Mouse (Mus musculus) embryonic facial prominence, embryonic 11.5 days (tissue): ENCODE data around the gene Hnrnph1. TPM values are rescaled to one million over a fixed set of nuclear protein-coding genes. Genes with fewer than 3 reads are reported as not detected.
"Not testable (repeated sequence)": the region's sequence is repeated elsewhere in the genome, so short reads cannot be mapped to it uniquely, and the experiment has no call there.

ENCODE experiments used
- ATAC-seq: fragments of 200-750 bp; cut with Nextera tagmentation; replicated peaks from 2 replicates; pipeline ENCODE4 v1.8.0; 2017; ENCODE audit warnings: low read depth; ENCODE audit not compliant: insufficient number of reproducible peaks, low FRiP score, low TSS enrichment
- DNase-seq: peaks from one replicate; pipeline ENCODE4 v3.0.0-alpha.2; 2015; ENCODE audit warnings: low spot score
- H3K27ac ChIP-seq: fragments of 300-500 bp; sonication (generic); replicated peaks from 2 replicates; pipeline ENCODE4 v1.5.1; 2014; ENCODE audit warnings: mild to moderate bottlenecking, low read depth, low read length, control low read depth
- H3K27me3 ChIP-seq: fragments of 300-500 bp; sonication (generic); 2 replicates; pipeline ENCODE4 v1.6.1; 2014; ENCODE audit warnings: mild to moderate bottlenecking, low read length, moderate library complexity, mixed read lengths; ENCODE audit not compliant: control insufficient read depth, insufficient read depth
- H3K36me3 ChIP-seq: fragments of 300-500 bp; sonication (generic); replicated peaks from 2 replicates; pipeline ENCODE4 v1.6.1; 2014; ENCODE audit warnings: low read depth, mild to moderate bottlenecking, low read length, moderate library complexity, mixed read lengths; ENCODE audit not compliant: control insufficient read depth, insufficient read depth
- H3K4me1 ChIP-seq: fragments of 300-500 bp; sonication (generic); 2 replicates; pipeline ENCODE4 v1.6.1; 2014; ENCODE audit warnings: low read length, mixed read lengths; ENCODE audit not compliant: control insufficient read depth, insufficient read depth
- H3K4me2 ChIP-seq: fragments of 300-500 bp; sonication (generic); 2 replicates; pipeline ENCODE4 v1.6.1; 2014; ENCODE audit warnings: low read depth, mild to moderate bottlenecking, control low read depth, low read length, moderate library complexity
- H3K4me3 ChIP-seq: fragments of 300-500 bp; sonication (generic); 2 replicates; pipeline ENCODE4 v1.5.1; 2014; ENCODE audit warnings: low read depth, low read length, control low read depth
- H3K9ac ChIP-seq: fragments of 300-500 bp; sonication (generic); replicated peaks from 2 replicates; pipeline ENCODE4 v1.6.1; 2014; ENCODE audit warnings: mild to moderate bottlenecking, control low read depth, low read length
- H3K9me3 ChIP-seq: fragments of 300-500 bp; sonication (generic); replicated peaks from 2 replicates; pipeline ENCODE4 v1.6.1; 2016; ENCODE audit warnings: mild to moderate bottlenecking, low read length, inconsistent platforms, mixed read lengths; ENCODE audit not compliant: control insufficient read depth
- WGBS: fragments of 180-500 bp; shearing (Covaris S2); extraction: QIAGEN DNeasy Blood & Tissue Kit; methylation state at CpG from one replicate; pipeline ENCODE4 v1.1.7; 2014; 5-methylcytosine and 5-hydroxymethylcytosine counted together
- polyA plus RNA-seq: library from polyadenylated mRNA; unstranded; fragments of >200 nt; fragmentation: Nextera tagmentation; extraction: Ambion mirVana; gene quantifications from 2 replicates; pipeline ENCODE4 v1.2.1, GENCODE M21; 2014

The Hnrnph1 gene
- polyA plus RNA-seq, 1 experiment from 2014 or later = 855 TPM

DNA sequence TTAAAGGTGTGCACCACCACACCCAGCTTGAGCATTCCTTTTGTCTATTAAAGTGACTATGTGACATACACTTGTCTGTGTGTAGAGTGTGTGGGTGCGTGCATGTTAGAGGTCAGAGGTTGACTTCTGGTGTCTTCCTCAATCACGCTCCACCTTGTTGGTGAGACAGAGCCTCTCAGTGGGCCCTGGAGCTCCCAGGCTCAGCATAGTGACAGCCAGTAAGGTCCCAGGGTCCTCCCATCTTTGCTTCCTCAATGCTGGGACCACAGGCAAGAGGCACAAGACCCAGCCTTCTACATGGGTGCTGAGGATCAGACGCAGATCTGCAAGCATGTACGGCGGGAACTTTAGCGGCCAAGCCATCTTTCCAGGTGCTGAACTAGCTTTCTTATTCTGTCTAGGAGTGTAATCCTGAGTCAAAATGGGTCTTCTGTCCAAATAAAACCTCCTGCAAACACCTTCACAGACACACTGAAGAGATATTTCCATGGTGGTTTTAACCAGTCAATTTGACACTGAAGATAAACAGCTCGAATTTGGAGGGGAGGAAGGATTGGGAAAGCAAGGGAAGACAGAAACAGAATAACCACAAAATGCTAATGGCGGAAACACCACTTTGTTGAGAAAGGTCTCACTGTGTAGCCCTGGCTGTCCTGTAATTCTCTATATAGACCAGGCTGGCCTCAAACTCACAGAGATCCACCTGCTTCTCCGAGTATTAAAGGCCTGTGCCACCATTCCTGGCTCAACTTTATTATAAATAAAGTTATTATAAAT is 30.3 kb upstream of the Hnrnph1 start:
- WGBS = 90% methylated on average over 9 of the region's 9 CpGs
- no peak overlapping the region for H3K4me3 ChIP-seq
- H3K4me1 ChIP-seq = no peaks in the 10 kb centered on the region
- DNase-seq (no peak), ATAC-seq (no peak)
- no peaks in the 10 kb centered on the region for H3K36me3 ChIP-seq
- no peaks in the 10 kb centered on the region for H3K9me3 ChIP-seq
- no peak overlapping the region for H3K27ac ChIP-seq
- no peak overlapping the region for H3K4me2 ChIP-seq
- no peak overlapping the region for H3K9ac ChIP-seq
- no peaks in the 10 kb centered on the region for H3K27me3 ChIP-seq

DNA sequence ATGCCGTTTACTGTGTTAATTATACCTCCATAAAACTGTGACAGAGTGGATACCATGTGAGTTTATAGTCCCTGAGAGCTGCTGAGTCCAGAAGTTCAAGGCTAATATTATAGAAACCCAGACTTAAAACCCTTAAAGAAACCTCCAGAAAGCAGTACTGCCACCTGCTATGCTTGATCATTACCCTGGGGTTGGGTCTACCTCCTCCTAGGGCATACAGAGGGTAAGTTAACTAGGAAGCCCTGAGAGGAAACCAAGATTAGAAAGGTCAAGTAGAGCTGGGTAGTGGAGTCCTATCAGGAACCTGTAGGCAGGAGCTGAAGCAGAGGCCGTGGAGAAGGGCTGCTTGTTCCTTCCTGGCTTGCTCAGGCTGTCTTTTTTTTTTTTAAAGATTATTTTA is 24.6 kb upstream of the Hnrnph1 start:
- no peaks in the 10 kb centered on the region for H3K4me1 ChIP-seq
- H3K9ac ChIP-seq = no peak overlapping the region
- 85% methylated on average over 2 of the region's 2 CpGs for WGBS
- H3K27me3 ChIP-seq = no peaks in the 10 kb centered on the region
- H3K4me2 ChIP-seq = no peak overlapping the region
- no peak for ATAC-seq
- no peaks in the 10 kb centered on the region for H3K36me3 ChIP-seq
- H3K9me3 ChIP-seq = no peaks in the 10 kb centered on the region
- H3K4me3 ChIP-seq = no peak overlapping the region
- no peak for DNase-seq
- H3K27ac ChIP-seq = no peak overlapping the region

DNA sequence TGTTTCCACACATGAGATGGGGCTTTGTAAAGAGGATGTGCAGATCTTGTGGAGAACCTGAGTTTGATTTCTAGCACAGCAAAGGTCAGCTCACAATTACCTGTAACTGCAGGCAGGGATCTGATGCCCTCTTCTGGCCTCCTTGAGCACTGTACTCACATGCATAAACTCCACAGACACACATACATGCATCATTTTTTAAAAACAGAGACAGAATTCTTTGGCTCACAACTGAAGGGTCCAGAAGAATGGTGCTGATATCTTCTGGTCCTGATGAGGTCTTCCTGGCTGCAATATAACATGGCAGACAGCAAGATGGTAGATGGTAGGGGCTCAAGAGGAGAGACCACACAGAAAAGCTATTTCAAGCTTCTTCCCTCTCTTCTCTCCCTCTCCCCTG is 22.6 kb upstream of the Hnrnph1 start, which contains the start of gene Cby3:
Gene Cby3, plus strand, starts transcription at position 301 of the 400 bp plus-strand sequence.
- H3K9ac ChIP-seq = no peak within 1 kb of the TSS
- H3K27me3 ChIP-seq = peaks cover 3% of the 10 kb centered on the region; the same call in 1 of the 2 replicates
- H3K36me3 ChIP-seq = no peaks in the 10 kb centered on the region
- H3K27ac ChIP-seq = no peak within 1 kb of the TSS
- H3K9me3 ChIP-seq = no peaks in the 10 kb centered on the region
- H3K4me3 ChIP-seq = no peak within 1 kb of the TSS
- no peak for DNase-seq
- H3K4me1 ChIP-seq = peaks cover 2% of the 10 kb centered on the region; the same call in 1 of the 2 replicates
- H3K4me2 ChIP-seq = no peak within 1 kb of the TSS
- no peak for ATAC-seq

DNA sequence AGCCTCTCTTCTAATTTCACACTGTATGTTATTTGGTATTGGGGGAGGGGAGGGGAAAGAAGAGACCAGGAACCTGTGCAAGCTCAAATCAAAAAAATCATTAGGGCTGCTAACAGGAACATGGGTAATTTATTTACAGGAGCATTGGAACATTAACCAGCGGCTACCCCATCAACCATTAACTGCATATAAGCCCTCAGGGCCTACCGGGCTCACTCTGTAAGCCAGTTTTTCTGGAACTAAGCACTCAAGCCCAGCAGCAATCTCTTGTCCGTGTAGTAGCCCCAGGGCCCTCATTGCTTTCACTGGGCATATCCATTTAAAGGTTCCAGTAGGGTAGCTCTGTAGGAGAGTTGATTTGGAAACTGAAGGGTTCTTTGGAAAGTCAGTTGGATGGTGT is 21.9 kb upstream of the Hnrnph1 start:
- no peak for ATAC-seq
- Histone ChIP-seq H3K9ac (no peak overlapping the region), H3K27ac (no peak overlapping the region), H3K4me2 (no peak overlapping the region), H3K4me3 (no peak overlapping the region), H3K9me3 (no peaks in the 10 kb centered on the region), H3K4me1 (peaks cover 2% of the 10 kb centered on the region; the same call in 1 of the 2 replicates), H3K27me3 (peaks cover 3% of the 10 kb centered on the region; the same call in 1 of the 2 replicates), H3K36me3 (no peaks in the 10 kb centered on the region)
- WGBS = 72% methylated on average over 3 of the region's 3 CpGs
- no peak for DNase-seq

DNA sequence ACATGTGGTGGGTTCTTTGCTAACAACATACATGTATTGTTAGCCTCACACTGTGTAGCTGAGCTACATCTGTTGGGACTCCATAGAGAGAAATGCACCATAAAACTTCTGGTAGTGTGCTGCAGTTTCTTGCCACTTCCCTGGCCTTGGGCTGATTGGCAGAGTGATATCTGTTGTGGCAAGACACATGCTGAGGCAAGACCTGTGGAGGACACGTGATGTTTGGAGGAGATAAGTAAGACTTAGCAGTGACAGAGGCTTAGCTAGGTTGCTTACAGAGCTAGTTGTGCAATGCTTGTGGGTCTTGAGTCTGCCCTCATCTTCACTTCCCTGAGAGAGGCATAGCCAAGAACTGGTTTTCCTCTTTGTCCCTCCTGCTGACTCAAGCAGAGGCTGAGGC is 21.4 kb upstream of the Hnrnph1 start:
- DNase-seq (no peak), ATAC-seq (no peak)
- 69% methylated on average over 1 of the region's 1 CpGs for WGBS
- no peak overlapping the region for H3K9ac ChIP-seq
- H3K27ac ChIP-seq = no peak overlapping the region
- H3K4me2 ChIP-seq = no peak overlapping the region
- peaks cover 3% of the 10 kb centered on the region; the same call in 1 of the 2 replicates for H3K27me3 ChIP-seq
- H3K36me3 ChIP-seq = no peaks in the 10 kb centered on the region
- H3K4me3 ChIP-seq = no peak overlapping the region
- H3K4me1 ChIP-seq = peaks cover 2% of the 10 kb centered on the region; the same call in 1 of the 2 replicates
- H3K9me3 ChIP-seq = no peaks in the 10 kb centered on the region

DNA sequence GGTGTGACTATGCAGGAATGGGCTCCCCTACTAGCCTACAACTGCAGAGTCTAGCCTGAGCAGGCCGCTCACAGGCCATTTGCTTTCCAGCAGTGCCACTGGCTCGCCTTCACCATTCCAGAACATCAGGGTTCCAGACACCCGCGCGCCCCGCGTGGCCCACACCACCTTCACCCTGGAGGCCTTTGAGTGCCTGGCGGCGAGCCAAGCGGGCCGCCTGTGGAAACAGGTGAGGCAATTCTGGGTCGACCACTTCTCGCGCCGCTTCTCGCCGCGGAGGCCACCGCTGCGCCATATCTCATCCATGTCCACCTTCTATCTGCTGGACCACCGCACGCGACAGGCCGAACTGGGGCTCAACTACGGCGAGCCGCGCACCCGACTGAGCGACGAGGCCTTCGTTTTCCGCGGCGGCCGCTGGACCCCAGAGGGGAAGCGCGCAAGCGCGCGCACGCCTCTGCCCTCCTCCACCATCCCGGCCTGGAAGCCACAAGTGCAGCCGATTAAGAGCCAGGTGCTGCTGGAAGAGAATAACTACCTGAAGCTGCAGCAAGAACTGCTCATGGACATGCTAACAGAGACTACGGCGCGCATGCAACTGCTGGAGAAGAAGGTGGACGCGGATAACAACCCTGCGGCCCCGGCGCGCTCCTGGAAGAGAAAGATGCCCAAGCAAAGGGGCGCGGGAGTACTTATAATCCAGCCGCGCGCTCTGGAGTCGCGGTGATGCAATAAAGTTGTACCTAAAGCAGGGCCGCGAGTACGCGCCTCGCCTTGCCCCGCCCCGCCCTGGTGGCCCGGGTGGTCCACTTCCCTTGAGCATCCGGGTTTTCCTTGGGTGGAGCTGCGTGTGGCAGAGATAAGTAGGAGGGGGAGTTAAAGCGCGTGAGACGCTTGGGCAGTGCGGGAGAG is 17.6 kb upstream of the Hnrnph1 start:
- peak overlapping the region; percentile 53 for H3K4me3 ChIP-seq
- H3K27me3 ChIP-seq = peaks cover 3% of the 10 kb centered on the region; the same call in 1 of the 2 replicates
- H3K9me3 ChIP-seq = no peaks in the 10 kb centered on the region
- H3K4me1 ChIP-seq = peaks cover 2% of the 10 kb centered on the region; the same call in 1 of the 2 replicates
- no peak overlapping the region; the same call in 1 of the 2 replicates for H3K27ac ChIP-seq
- H3K9ac ChIP-seq = peak overlapping the region; percentile 63
- 1% methylated on average over 74 of the region's 74 CpGs for WGBS
- H3K4me2 ChIP-seq = peak overlapping the region; percentile 89
- H3K36me3 ChIP-seq = no peaks in the 10 kb centered on the region
- peak; percentile 53; the same call in 1 of the 2 replicates for ATAC-seq
- peak; percentile 76 for DNase-seq

DNA sequence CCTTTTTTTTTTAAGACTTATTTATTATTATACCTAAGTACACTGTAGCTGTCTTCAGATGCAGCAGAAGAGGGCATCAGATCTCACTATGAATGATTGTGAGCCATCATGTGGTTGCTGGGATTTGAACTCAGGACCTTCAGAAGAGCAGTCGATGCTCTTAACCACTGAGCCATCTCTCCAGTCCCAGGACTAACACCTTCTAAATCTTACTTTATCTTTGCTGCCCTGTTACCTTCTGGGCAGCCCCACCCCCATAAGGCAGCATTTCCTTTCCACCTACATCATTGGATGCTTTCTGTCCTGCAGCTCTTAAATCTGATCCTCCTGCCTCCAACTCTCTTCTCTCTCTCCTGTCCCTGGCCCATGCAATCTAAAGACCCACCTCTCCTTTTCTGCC is 15.5 kb upstream of the Hnrnph1 start:
- ATAC-seq, H3K27ac ChIP-seq, DNase-seq, H3K9me3 ChIP-seq, H3K36me3 ChIP-seq, H3K4me1 ChIP-seq, H3K27me3 ChIP-seq, H3K9ac ChIP-seq, H3K4me2 ChIP-seq, H3K4me3 ChIP-seq: not testable (repeated sequence)
- WGBS = 89% methylated on average over 1 of the region's 1 CpGs
